Mouse (Mus musculus) inflammation-experienced regulatory T-cells, adult 6 months (primary cell): ENCODE results near the gene Sec22b. TPM values are rescaled to one million over a fixed set of nuclear protein-coding genes. Genes with fewer than 3 reads are reported as not detected.

Source experiments
- ATAC-seq: one replicate; pipeline ENCODE4 v1.8.0; 2017
- polyA plus RNA-seq, 3 experiments: library from polyadenylated mRNA; unstranded; fragments of 100-300 nt; shearing (Covaris generic); gene quantifications; one replicate each; pipeline ENCODE4 v1.2.1; 2017

The Sec22b gene
- polyA plus RNA-seq, 3 experiments from 2014 or later: 74.0 to 102 (median 82.1) TPM

DNA sequence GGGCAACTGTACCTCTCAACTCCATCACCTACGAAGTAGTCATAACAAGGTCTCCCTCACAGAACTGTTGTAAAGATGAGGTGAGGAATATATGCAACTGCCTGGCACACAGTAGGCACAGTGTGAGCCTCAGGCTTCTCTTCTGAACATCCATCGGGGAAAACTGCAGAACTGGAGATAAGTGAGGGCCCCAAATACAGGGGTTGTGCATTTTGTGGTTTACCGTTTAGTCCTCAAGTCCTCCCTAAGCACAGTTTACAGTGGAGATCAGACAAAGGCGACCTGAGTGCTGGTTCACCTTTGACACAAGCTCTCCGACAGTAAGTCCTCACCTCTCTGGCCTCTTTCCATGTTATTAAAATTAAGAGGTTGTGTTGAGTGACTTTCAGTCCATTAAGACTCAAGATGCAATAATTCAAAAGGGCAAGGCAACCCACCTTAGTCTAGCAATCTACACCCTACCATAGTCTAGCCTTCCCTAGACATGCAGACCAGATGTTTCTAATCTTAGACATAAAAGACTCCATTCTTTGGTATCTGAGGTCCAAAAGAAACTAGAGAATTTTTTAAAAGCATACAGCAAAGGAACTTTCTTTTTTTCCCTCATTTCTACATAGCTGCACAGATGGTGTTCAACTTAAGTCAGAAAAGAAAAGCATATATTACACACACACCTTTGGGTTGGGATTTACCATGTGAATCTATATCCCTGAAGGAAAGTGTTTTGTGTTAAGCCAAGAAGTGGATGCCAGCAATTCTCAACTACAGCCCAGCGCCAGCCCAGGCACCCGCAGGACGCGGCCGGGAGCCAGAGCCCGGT is 40.7 kb downstream of the Sec22b start:
- no peak for ATAC-seq

DNA sequence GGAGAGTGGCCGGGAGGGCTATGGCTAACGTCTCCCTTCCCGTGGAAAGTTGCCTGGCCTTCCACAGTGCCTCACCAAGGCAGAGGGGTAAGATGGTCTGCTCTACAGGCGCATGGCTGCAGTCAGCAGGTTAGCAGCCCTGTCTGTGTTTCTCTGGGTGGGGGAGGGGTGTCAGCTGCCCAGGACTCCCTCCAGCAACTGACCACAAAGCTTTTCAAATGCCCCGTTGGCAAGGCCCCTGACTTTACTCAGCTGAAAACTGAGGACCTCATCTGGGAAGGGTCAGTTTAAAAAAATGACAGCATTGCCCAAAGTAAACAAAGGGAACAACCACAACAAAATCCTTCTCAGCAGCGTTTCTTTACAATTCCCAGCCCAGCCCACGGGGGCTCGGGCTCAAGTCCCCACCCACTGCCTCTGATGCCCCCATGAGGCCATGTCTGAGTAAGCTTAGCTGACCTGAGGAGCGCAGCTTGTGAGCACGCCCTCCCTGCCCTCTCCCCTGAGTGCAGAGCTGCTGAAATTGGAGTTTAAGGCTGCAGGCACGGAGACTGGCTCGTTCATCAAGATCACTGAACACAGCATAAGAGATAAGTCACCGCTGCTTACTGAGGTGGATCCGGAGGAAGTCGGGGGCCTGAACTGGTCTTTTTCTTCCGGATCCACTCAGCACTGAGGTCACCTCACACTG is 41.4 kb downstream of the Sec22b start:
- peak; percentile 46 for ATAC-seq

DNA sequence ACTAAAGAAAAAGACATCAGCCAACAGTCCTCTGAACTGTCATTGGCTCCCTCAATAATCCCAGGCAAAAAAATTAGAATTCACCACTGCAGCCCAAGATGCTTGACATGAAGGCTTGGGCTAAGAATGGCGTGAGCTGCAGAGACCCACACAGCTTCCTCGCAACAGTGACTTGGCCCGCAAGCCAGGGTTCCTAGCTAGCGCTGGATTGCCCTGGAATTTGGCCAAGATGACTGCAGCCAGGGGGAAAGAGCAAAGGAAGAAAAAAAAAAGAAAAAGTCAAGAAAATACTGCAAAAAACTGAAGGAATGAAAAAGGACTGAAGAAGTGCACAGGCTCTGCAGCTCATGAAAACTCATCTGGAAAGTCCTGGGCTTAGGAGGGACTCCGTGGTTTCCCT is 43.5 kb downstream of the Sec22b start:
- ATAC-seq: no peak

DNA sequence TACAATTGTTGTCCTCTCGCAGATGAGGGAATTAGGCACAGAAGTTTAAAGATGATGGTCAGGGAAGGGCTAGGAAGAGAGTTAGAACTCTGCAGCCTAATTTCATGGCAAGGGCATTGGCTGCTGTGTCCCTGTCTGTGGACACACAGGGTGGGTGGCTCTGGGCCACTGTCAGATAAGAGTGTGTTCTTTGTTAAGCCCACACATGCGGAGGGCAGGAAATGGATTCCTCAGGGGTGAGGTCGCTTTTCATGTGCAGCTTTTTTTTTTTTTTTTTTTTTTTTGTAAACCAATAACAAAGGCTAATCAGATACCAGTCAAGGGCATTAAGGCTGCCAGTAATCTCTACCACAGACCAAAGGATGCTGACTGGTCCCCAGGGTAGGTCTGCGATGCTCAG is 45.4 kb downstream of the Sec22b start:
- no peak for ATAC-seq

DNA sequence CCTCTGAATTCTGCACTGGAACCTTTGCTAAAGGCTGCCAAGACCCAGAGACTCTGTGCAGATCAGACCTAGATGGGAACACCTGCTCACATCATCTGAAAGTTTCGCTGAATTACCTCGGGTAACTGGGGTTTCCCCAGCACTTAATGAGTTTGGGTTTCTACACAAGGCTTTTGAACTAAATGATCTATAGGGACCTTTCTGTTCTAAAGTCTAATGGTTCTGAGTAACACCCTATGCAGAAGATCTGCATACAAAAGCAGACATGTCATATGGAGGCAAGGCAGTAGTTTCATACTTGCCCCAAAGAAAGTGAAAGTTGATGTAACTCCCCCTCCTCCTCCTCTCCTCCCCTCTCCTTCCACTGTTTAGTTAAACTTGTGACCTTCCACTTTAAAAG is 47.5 kb downstream of the Sec22b start:
- ATAC-seq: peak; percentile 93

DNA sequence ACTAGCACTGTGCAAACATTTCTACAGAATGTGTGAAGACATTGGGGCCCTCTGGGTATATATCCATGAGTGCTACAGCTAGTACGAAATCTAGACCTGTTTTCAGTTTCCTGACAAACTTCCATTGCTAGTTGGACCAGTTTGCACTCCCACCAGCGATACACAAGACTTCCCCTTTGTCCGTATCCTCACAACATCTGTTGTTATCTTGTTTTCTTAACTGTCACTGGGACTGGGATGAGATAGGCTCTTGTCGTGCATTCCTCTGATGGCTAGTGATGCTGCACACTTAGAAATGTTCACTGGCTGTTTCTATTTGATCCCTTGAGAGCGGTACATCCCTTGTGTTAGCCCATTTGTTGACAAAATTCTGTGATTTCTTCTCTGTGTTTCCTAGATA is 49.0 kb downstream of the Sec22b start:
- ATAC-seq: no peak

DNA sequence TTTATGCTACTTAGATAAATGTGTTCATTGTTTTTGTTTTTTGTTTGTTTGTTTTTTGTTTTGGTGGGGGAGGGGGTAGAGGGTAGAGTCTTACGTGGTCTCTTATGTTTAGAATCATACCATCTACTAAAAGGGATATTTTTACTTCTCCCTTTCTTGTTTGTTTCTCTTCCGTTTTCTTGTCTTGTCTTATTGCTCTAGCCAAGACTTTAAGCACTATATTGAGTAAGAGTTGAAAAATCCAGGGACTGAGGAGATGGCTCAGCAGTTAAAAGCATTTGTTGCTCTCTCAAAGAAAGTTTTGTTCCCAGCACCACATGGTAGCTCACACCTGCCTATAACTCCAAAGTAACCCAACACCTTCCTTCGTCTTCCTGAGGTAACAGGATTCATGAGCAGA is 50.1 kb downstream of the Sec22b start:
- no peak for ATAC-seq

DNA sequence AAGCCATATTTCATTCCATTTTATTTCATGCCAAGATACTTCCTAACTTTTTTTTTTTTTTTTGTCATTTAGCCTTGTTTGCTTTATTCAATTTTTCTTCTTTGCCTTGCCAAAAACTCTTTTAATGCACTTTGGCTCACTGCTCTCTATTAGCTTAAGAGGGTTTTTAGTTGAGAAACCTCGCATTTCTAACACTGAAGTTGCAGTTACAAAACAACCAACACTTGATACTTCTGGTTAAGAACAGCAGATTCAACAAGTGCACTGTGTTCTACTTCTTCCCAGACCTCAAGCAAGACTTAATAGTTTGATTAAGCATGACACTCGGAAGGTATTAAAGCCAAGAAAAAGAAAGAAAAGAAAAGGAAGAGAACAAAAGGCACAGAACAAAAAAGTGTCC is 52.2 kb downstream of the Sec22b start:
- no peak for ATAC-seq

DNA sequence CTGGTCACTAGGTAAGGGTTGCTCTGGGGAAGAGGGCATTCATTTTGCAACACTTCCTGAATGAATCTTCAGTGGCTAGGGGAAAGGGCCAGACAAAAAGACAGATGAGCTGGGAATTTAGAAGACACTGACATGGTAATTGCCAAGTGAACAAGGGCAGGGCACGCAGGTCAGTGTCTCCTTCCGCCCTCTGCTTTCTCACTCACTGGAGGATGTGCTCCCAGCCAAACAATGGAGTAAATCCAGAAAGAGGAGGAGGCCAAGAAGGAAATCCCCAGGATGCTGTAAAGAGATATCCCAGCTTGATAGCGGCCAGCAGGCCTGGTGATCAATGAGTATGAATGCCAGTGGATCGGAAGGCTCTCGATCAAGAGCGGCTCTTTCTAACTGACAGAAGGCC is 55.3 kb downstream of the Sec22b start:
- no peak for ATAC-seq

DNA sequence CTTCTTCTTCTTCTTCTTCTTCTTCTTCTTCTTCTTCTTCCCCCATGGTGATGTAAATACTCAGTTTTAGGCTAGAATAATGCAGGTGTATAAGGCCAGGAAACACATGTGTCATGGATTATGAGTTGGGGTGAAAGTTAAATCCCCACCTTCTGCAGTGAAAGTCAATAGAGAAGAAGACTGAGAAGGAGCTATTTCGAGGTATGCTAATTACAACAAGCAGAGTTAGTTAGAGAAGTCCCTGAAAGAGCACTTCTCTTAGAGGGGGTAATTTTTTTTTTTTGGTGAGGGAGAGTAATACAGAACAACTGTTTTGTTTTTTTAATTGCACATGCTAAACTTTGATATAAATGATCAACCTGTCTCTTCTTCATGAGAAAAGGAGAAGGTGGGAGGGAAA is 55.9 kb downstream of the Sec22b start:
- ATAC-seq: no peak

DNA sequence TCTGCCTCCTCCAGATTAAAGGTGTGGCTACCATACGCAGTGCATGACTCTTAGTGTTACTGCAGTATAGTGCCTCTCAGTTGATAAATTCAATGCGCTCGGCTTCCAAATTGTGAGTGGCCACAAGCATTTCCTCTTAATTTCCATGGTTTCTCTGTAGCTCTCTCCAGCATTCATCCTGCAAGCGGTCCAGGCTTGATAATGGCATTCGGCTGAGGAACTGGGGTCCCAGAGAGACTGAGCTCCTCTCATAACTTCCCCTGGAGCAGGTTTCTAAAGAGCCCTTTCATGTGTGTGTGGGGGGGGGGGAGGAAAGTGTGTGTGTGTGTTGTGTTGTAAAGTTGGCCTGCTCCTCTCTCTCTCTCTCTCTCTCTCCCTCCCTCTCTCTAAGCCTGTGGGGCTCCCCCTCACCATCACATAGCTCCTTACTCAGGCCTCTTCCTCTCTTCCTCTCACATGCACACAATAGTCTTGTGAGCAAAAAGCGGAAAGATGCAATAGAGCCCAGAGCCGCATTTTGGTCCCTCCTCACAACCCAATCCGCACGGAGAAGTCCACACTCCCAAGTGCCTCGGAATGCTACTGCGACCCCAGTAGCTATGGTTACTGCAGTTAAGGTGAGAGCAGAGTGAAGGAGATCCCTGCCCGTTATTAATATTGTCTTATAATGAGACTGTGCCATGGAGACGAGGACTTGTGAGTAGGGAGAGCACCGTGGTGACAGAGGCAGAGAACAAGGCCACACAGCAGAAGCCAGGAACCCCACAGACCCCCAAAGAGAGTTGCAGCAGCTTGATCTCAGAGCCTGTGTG is 60.0 kb downstream of the Sec22b start:
- peak; percentile 35 for ATAC-seq

DNA sequence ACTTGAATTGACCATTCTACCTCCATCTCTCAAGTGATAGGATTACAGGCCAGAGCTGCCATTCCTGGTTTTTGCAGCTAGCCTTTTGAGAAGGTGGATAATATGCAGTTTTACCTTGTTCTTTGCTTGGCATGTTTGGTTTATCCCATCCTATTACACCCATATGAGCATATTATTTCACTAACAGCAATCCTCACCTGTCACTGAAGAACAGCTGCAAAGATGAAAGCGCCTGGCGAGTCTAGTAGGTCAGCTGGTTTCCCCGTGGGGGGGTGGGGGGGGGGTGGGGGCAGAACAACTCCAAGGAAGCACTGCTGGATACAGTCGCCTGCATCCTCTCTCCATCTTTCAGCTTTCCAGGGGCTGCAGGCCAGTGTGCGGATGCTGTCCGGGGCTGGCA is 61.0 kb downstream of the Sec22b start:
- no peak for ATAC-seq

DNA sequence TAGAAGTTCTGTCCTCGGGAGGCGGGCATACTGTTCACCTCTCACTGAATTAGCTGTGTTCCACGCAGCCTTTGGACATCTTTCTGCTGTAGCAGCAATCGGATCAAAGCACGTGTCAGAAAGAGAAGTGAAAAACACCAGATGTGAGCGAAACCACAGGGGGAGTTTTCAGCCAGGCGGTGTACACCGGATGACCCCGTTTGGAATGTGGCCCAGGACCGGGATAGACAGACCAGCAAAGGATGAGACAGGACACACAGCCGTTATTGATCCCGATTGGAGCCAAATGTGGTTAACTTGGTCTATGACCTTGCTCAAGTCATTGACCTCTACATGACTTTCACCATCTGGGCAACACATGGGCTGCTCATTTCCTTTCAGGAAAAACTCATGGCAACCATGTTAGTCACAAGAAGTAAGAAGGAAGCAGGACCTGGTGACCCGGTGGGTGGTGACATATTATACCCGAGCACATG is 63.9 kb downstream of the Sec22b start:
- no peak for ATAC-seq

DNA sequence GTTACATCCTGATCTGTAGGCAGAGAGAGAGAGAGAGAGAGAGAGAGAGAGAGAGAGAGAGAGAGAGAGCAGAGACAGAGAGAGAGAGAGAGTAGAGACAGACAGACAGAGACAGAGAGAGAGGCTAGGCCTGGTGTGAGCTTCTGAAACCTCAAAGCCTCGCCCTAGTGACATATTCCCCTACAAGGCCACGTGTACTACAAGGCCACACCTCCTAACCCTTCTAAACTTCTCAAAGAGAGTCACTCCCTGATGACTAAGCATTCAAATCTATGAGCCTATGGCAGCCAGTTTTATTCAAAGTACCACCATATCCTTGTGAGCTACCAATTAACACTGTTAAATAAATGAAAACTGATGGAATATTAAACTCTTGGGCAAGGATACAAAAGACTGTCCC is 66.6 kb downstream of the Sec22b start:
- no peak for ATAC-seq

DNA sequence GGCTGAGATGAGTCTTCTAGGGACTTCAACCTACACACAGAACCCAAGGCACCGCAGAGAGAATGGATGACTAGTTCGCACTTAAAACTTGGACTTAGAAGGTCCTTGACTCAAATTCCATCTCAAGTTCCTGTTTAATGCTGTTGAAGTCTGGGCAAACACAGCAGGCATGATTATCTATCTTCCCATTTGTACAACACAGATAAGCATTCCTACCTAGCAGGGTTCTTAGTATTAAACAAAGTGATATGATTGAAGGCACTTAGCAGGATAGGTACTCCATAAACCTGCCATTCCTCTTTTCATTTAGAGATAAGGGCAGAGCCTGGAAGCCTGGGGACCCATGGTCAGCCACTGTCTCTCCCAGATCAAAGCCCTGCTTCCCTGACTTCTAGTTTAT is 67.2 kb downstream of the Sec22b start:
- ATAC-seq: no peak

DNA sequence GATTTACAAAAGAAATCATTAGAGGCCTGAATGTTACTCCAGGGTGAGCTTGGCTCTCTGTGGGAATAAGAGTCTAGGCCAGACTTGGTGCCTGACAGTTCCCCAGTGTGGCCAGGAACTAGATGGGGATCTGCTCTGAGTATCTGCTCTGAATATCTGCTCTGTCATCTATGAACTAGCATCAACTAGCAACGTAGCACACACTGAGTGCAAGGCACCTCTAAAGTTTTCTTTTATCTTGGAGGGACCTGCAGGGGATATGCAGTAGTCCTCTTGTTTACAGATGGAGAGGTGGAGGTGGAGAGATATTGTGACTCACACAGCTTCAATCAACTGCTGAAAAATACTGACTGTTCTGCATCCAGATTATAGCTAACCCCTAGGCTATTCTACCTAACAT is 68.0 kb downstream of the Sec22b start:
- ATAC-seq: no peak

DNA sequence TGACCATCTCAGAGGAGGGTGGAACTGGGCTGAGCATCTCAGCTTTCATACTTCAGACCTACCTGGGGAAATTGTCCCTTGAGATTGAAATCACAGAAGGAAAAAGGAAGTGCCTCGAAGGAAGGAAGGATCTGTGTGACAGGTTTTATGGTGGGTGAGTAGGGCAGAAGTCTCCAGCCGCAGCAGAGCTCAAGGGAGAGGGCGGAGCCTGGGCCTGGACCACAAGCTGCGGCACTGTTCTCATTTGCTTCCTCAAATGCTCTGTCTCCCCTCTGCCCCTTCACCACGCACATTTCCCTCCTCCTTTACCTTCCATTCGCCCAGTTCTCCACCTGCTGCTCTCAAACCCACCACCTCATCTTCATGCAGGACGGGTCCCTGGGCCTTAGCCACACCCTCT is 70.1 kb downstream of the Sec22b start:
- ATAC-seq: peak; percentile 17

DNA sequence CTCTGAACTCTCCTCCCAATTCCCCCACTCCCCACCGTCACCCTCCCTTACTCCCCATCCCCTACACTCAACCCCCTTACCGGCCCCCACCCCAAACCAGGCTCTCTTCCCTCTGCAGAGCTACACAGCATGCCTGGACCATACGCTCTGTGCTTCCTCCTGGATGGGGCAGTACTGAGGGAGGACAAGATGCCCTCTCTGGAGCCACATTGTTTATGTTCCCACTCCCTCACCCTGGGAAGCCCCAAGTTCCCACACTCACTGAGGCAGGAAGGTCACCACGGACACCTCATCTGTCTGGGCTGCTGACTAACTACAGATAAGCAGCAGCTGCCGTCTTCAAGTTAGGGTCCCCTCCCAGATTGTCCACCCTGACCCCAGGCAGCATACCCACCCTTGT is 71.2 kb downstream of the Sec22b start:
- ATAC-seq: no peak

DNA sequence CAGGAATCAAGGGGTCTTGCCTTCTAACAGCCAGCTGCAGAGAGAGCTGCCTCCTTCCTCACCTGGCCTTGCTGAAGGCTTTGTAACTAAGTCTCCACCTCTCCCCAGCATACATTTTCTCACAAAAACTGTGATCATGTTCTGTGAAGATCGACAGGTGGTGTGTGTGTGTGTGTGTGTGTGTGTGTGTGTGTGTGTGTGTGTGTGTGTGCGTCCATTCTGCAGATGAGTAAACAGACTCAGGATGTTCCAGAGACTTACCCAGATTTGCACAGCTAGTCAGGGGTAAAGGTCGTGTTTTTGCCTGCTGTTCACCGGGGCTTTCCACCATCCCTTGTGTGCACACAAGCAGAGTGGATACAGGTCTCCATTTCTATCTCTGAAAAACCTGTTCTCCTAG is 71.7 kb downstream of the Sec22b start:
- ATAC-seq: no peak
